Mouse (Mus musculus): ENCODE measurements around the gene Ssx9.
"Not testable (repeated sequence)": the region's sequence is repeated elsewhere in the genome, so short reads cannot be mapped to it uniquely, and the experiment has no call there.

- not testable (repeated sequence) for TF ChIP-seq CTCF (IDR thresholded peaks at IDR 0.05; ENCODE audit: control insufficient read depth, insufficient read depth, insufficient read length); MAX (IDR thresholded peaks at IDR 0.05); USF1 (IDR thresholded peaks at IDR 0.05; ENCODE audit: low read depth); CEBPB (IDR thresholded peaks at IDR 0.05; ENCODE audit: low read depth); MYOD1 (IDR thresholded peaks at IDR 0.05; ENCODE audit: control insufficient read depth, insufficient read length, low read depth)
Measured at GRCm38 (mm10) chrX:8748132-8748531, at the start of gene Ssx9.
